Mouse (Mus musculus) limb, embryonic 11.5 days (tissue): ENCODE results near the gene Pop7. TPM values are rescaled to one million over a fixed set of nuclear protein-coding genes. Genes with fewer than 3 reads are reported as not detected.

Source experiments
- ATAC-seq: fragments of 200-750 bp; cut with Nextera tagmentation; 2 replicates; pipeline ENCODE4 v1.8.0; 2017; ENCODE audit warnings: low read depth; ENCODE audit not compliant: insufficient number of reproducible peaks, low FRiP score, low TSS enrichment
- DNase-seq: peaks from one replicate; pipeline ENCODE4 v3.0.0-alpha.2; 2015; ENCODE audit warnings: low spot score
- H3K27ac ChIP-seq: fragments of 300-500 bp; sonication (generic); replicated peaks from 2 replicates; pipeline ENCODE4 v1.5.1; 2014; ENCODE audit warnings: low read depth, mild to moderate bottlenecking, low read length
- H3K27me3 ChIP-seq: fragments of 300-500 bp; sonication (generic); 2 replicates; pipeline ENCODE4 v1.6.1; 2014; ENCODE audit warnings: mild to moderate bottlenecking, low read length, mixed read lengths; ENCODE audit not compliant: control insufficient read depth, insufficient read depth
- H3K36me3 ChIP-seq: fragments of 300-500 bp; sonication (generic); 2 replicates; pipeline ENCODE4 v1.6.1; 2014; ENCODE audit warnings: mild to moderate bottlenecking, low read length, moderate library complexity, mixed read lengths; ENCODE audit not compliant: control insufficient read depth, insufficient read depth
- H3K4me1 ChIP-seq: fragments of 300-500 bp; sonication (generic); 2 replicates; pipeline ENCODE4 v1.6.1; 2014; ENCODE audit warnings: low read length, mixed read lengths; ENCODE audit not compliant: control insufficient read depth, insufficient read depth
- H3K4me2 ChIP-seq: fragments of 300-500 bp; sonication (generic); 2 replicates; pipeline ENCODE4 v1.6.1; 2014; ENCODE audit warnings: low read depth, mild to moderate bottlenecking, moderate library complexity; ENCODE audit not compliant: severe bottlenecking
- H3K4me3 ChIP-seq: fragments of 300-500 bp; sonication (generic); 2 replicates; pipeline ENCODE4 v1.5.1; 2014; ENCODE audit warnings: low read depth, low read length
- H3K9ac ChIP-seq: fragments of 300-500 bp; sonication (generic); 2 replicates; pipeline ENCODE4 v1.6.1; 2014; ENCODE audit warnings: mild to moderate bottlenecking, low read length
- H3K9me3 ChIP-seq: fragments of 300-500 bp; sonication (generic); 2 replicates; pipeline ENCODE4 v1.6.1; 2016; ENCODE audit warnings: low read length; ENCODE audit not compliant: control insufficient read depth
- WGBS: fragments of 180-500 bp; shearing (Covaris S2); extraction: QIAGEN DNeasy Blood & Tissue Kit; methylation state at CpG from one replicate; pipeline ENCODE4 v1.1.7; 2014; 5-methylcytosine and 5-hydroxymethylcytosine counted together
- microRNA-seq: library from miRNA; unstranded; fragments of <30 nt; microRNA quantifications from one replicate; pipeline ENCODE4, GENCODE M21; 2016
- polyA plus RNA-seq: library from polyadenylated mRNA; unstranded; fragments of >200 nt; fragmentation: Nextera tagmentation; extraction: Ambion mirVana; gene quantifications from 2 replicates; pipeline ENCODE4 v1.2.1, GENCODE M21; 2014

Pop7 gene
- polyA plus RNA-seq, 1 experiment from 2014 or later = 59.3 TPM

- ATAC-seq (no peak), DNase-seq (no peak)
- Histone ChIP-seq H3K9me3 (no peaks in the 10 kb centered on the region), H3K4me1 (no peaks in the 10 kb centered on the region), H3K9ac (no peak overlapping the region), H3K4me3 (no peak overlapping the region), H3K36me3 (no peaks in the 10 kb centered on the region), H3K27me3 (no peaks in the 10 kb centered on the region), H3K4me2 (no peak overlapping the region), H3K27ac (no peak overlapping the region)
- WGBS = 23% methylated on average over 2 of the region's 2 CpGs
These were observed 28.0 kb downstream of the Pop7 start for GRCm38 (mm10) chr5:137474351-137474750.

GRCm38 (mm10) chr5:137472252-137472904 is 29.9 kb downstream of the Pop7 start:
- no peak overlapping the region for H3K9ac ChIP-seq
- H3K9me3 ChIP-seq = no peaks in the 10 kb centered on the region
- H3K4me3 ChIP-seq = no peak overlapping the region
- DNase-seq (no peak), ATAC-seq (no peak)
- H3K4me2 ChIP-seq = no peak overlapping the region
- H3K36me3 ChIP-seq = no peaks in the 10 kb centered on the region
- H3K27ac ChIP-seq = no peak overlapping the region
- H3K27me3 ChIP-seq = no peaks in the 10 kb centered on the region
- no peaks in the 10 kb centered on the region for H3K4me1 ChIP-seq
- WGBS = 72% methylated on average over 5 of the region's 5 CpGs

DNA sequence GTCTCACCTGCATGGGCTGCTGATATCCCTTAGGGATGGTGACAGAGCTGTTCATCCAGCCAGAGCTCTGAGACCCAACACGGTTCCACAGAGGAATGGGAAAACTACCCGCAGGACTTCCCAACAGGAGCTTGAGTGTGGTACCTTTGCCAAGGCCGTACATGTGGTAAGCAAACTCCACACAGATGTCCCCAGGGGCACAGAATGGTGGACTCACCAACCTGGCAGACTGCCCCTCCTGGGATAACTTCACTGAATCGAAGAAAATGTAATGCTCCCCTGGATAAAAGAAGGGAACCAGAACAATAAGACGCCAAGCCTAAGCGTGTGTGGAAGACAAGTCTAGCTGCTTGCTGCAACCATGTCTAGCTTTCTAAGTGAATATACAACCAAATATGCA is 35.4 kb downstream of the Pop7 start:
- Histone ChIP-seq H3K27ac (no peak overlapping the region), H3K4me1 (no peaks in the 10 kb centered on the region), H3K4me2 (no peak overlapping the region), H3K9ac (no peak overlapping the region), H3K27me3 (peaks cover 3% of the 10 kb centered on the region; the same call in 1 of the 2 replicates), H3K36me3 (no peaks in the 10 kb centered on the region), H3K4me3 (no peak overlapping the region), H3K9me3 (no peaks in the 10 kb centered on the region)
- DNase-seq (no peak), ATAC-seq (no peak)
- 93% methylated on average over 6 of the region's 6 CpGs for WGBS

GRCm38 (mm10) chr5:137465049-137465448 is 37.3 kb downstream of the Pop7 start:
- H3K27me3 ChIP-seq = peaks cover 3% of the 10 kb centered on the region; the same call in 1 of the 2 replicates
- no peak for DNase-seq
- WGBS = 63% methylated on average over 3 of the region's 3 CpGs
- no peaks in the 10 kb centered on the region for H3K4me1 ChIP-seq
- no peak overlapping the region for H3K27ac ChIP-seq
- H3K9me3 ChIP-seq = no peaks in the 10 kb centered on the region
- no peak overlapping the region for H3K9ac ChIP-seq
- H3K36me3 ChIP-seq = no peaks in the 10 kb centered on the region
- no peak for ATAC-seq
- no peak overlapping the region for H3K4me3 ChIP-seq
- H3K4me2 ChIP-seq = no peak overlapping the region

DNA sequence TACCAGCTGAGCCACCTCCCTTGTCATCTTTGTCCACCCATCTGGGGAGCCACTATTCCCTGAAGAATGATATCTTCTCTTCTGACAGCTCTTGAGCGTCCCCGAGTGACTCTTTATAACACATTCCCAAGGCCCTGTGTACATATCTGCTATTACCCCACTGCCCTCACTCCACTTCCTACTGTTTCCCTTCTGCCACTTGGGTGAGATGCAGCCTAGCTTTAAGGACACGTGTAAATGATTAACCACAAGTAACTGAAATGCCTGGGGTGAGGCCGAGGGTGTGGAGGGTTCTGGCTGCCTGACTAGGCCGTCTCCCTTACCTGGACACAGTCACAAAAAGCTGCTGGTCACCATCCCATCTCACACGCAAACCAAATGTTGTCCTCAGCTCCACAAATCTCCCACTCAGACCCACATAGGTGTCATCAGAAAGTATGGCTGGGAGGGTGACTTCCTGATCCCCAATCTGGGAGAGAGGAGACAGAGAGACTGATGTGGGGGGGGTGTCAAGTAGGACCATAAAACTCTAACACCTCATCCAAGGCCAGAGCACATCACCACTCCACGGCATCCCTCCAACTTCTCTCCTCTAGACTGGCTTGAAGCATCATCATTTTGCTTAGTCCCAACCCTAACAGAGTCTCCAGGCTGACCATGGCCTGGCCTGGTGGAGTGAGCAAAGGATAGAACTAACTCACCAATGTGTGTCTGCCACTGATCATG is 46.3 kb downstream of the Pop7 start:
- H3K36me3 ChIP-seq = no peaks in the 10 kb centered on the region
- no peak overlapping the region for H3K9ac ChIP-seq
- WGBS = 55% methylated on average over 7 of the region's 7 CpGs
- H3K9me3 ChIP-seq = no peaks in the 10 kb centered on the region
- H3K4me2 ChIP-seq = no peak overlapping the region
- no peaks in the 10 kb centered on the region for H3K4me1 ChIP-seq
- no peak overlapping the region for H3K27ac ChIP-seq
- no peak for DNase-seq
- no peak for ATAC-seq
- H3K4me3 ChIP-seq = no peak overlapping the region
- no peaks in the 10 kb centered on the region for H3K27me3 ChIP-seq

- ATAC-seq = no peak
- no peak for DNase-seq
- no peaks in the 10 kb centered on the region for H3K36me3 ChIP-seq
- H3K4me2 ChIP-seq = no peak overlapping the region
- H3K9me3 ChIP-seq = no peaks in the 10 kb centered on the region
- H3K4me3 ChIP-seq = no peak overlapping the region
- H3K9ac ChIP-seq = no peak overlapping the region
- 88% methylated on average over 6 of the region's 6 CpGs for WGBS
- H3K27ac ChIP-seq = no peak overlapping the region
- H3K27me3 ChIP-seq = no peaks in the 10 kb centered on the region
- no peaks in the 10 kb centered on the region for H3K4me1 ChIP-seq
These were observed 47.1 kb downstream of the Pop7 start for GRCm38 (mm10) chr5:137455206-137455605.

Small RNAs within 50 kb of the gene (microRNA-seq; reads per million reads assigned to microRNA genes)
- not detected for gene Mir6418

Other genes starting within 250 kb of the Pop7 start
- gene Ache, start 215.0 kb downstream of the Pop7 start, polyA plus RNA-seq = 1.3 and 1.7 TPM in 2 replicates
- gene Ufsp1, start 207.9 kb downstream of the Pop7 start, polyA plus RNA-seq = 7.4 and 7.6 TPM in 2 replicates
- gene Srrt, start 194.8 kb downstream of the Pop7 start, polyA plus RNA-seq = 175 and 177 TPM in 2 replicates
- 56.5 and 57.2 TPM in 2 replicates for gene Trip6, start 188.1 kb downstream of the Pop7 start, polyA plus RNA-seq
- 4.7 and 6.4 TPM in 2 replicates for gene Slc12a9, start 168.9 kb downstream of the Pop7 start, polyA plus RNA-seq
- 71.2 and 76.7 TPM in 2 replicates for gene Ephb4, start 152.4 kb downstream of the Pop7 start, polyA plus RNA-seq
- gene Zan, start 25.5 kb downstream of the Pop7 start, polyA plus RNA-seq = 0.13 TPM in 1 of 2 replicates, not detected in the other
- 13.7 and 14.1 TPM in 2 replicates for gene Gigyf1, start 16.0 kb upstream of the Pop7 start, polyA plus RNA-seq
- gene Epo, start 30.7 kb upstream of the Pop7 start, polyA plus RNA-seq = 0.54 and 0.67 TPM in 2 replicates
- 352 and 360 TPM in 2 replicates for gene Gnb2, start 31.0 kb upstream of the Pop7 start, polyA plus RNA-seq
- not detected in 2 replicates for gene Actl6b, start 51.0 kb upstream of the Pop7 start, polyA plus RNA-seq
- 0.67 and 0.84 TPM in 2 replicates for gene Tfr2, start 67.3 kb upstream of the Pop7 start, polyA plus RNA-seq
- gene Mospd3, start 98.5 kb upstream of the Pop7 start, polyA plus RNA-seq = 20.4 and 21.4 TPM in 2 replicates
- 150 TPM in 2 replicates for gene Pcolce, start 111.3 kb upstream of the Pop7 start, polyA plus RNA-seq
- gene Fbxo24, start 126.5 kb upstream of the Pop7 start, polyA plus RNA-seq = 0.11 and 0.24 TPM in 2 replicates
- gene Lrch4, start 126.6 kb upstream of the Pop7 start, polyA plus RNA-seq = 31.1 and 35.3 TPM in 2 replicates
- gene Gm20605, start 126.7 kb upstream of the Pop7 start, polyA plus RNA-seq = 6.5 and 11.5 TPM in 2 replicates
- 8.2 and 9.2 TPM in 2 replicates for gene Sap25, start 138.8 kb upstream of the Pop7 start, polyA plus RNA-seq
- gene Irs3, start 143.2 kb upstream of the Pop7 start, polyA plus RNA-seq = 0.31 and 0.47 TPM in 2 replicates
- 14.1 and 15.4 TPM in 2 replicates for gene Agfg2, start 182.2 kb upstream of the Pop7 start, polyA plus RNA-seq
- gene Nyap1, start 239.1 kb upstream of the Pop7 start, polyA plus RNA-seq = 1.2 and 1.8 TPM in 2 replicates
- gene Tsc22d4, start 243.2 kb upstream of the Pop7 start, polyA plus RNA-seq = 96.0 and 101 TPM in 2 replicates